8 mouse cellular contexts compared by ENCODE assay signal in the genomic region with DNA sequence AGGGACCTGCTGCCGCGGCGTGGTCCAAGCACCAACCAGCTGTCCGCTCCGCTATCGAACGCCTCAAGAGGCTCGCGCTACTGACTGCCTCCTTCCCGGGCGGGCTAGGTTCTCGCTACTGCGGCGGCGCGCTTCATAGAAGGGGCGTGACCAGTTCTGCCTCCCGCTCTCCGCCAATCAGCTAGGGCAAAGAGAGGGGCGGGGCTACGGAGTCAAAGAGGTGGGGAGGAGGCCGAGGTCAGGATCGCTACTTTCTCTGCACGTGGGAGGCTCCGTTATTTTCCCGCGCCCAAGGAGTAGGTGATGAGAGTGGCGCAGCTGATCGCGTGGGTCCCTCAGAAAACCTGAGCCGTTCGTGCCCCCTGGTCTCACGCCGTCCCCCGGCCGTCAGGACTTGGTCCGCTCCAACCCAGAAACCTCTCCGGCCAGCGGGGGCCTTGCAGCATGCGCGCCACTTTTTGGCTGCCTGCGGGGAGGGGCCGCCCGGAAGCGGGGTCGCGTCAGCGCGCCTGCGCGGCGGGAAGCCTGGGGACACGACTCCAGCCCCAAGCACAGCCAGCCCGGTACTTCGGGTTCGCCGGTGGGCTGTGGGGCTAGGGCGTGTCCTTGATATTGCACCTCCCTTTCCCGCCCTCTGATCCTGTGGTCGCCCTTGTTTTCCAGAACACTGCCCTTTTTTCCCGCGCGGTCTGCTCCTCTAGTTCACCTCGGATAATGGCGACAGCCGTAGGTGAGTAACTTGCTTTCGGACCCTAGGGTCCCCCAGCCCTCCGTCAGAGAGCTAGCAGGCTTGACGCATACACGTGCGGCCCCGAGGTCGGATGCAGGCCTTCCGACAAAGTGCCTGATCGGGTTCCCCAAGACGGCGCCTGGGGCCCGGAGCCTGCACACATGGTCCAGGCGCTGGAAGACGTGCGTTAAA. TPM values are rescaled to one million over a fixed set of nuclear protein-coding genes. Genes with fewer than 3 reads are reported as not detected.
DNase-seq lines count a peak whose midpoint lies in the region; ATAC-seq and TF ChIP-seq lines count a peak whose summit lies in the region.

Paics (plus strand) TSS at position 202 of the 922 bp plus-strand sequence.
Ppat (minus strand) TSS at position 473 of the 922 bp plus-strand sequence.

- H3K4me3 ChIP-seq in ES-Bruce4 (ENCODE audit: low read depth, low read length) = peak within 1 kb of the TSS; percentile 86
- H3K4me3 ChIP-seq in forebrain, embryonic 13.5 days = peak within 1 kb of the TSS; percentile 75
- peak within 1 kb of the TSS; percentile 81 for H3K4me3 ChIP-seq in neural tube, embryonic 15.5 days (replicated peaks)

- TF ChIP-seq EP300 in ES-Bruce4 (IDR thresholded peaks at IDR 0.05; ENCODE audit: insufficient read depth, low read depth, low read length) = peak; percentile 76; the same call in 1 of the 2 replicates

- no peaks in the 10 kb centered on the region for H3K4me1 ChIP-seq in ES-Bruce4 (ENCODE audit: control insufficient read depth, insufficient read depth, low read length)
- H3K4me1 ChIP-seq in forebrain, embryonic 13.5 days = peaks cover 43% of the 10 kb centered on the region
- H3K4me1 ChIP-seq in neural tube, embryonic 15.5 days = peaks cover 38% of the 10 kb centered on the region

- peaks cover 36% of the 10 kb centered on the region for H3K36me3 ChIP-seq in ES-Bruce4 (ENCODE audit: control insufficient read depth, insufficient read depth, low read length, poor library complexity, severe bottlenecking)
- H3K36me3 ChIP-seq in forebrain, embryonic 13.5 days (ENCODE audit: poor library complexity, severe bottlenecking) = peaks cover 12% of the 10 kb centered on the region
- peaks cover under 1% of the 10 kb centered on the region; the same call in 1 of the 2 replicates for H3K36me3 ChIP-seq in neural tube, embryonic 15.5 days

- peak within 1 kb of the TSS; percentile 70 for H3K9ac ChIP-seq in ES-Bruce4 (ENCODE audit: low read depth, poor library complexity, severe bottlenecking)
- peak within 1 kb of the TSS; percentile 81 for H3K9ac ChIP-seq in forebrain, embryonic 13.5 days
- H3K9ac ChIP-seq in neural tube, embryonic 15.5 days (replicated peaks) = peak within 1 kb of the TSS; percentile 56

- H3K9me3 ChIP-seq in ES-Bruce4 (replicated peaks; ENCODE audit: control insufficient read depth, insufficient read depth, low read length, poor library complexity, severe bottlenecking) = no peaks in the 10 kb centered on the region
- no peaks in the 10 kb centered on the region for H3K9me3 ChIP-seq in forebrain, embryonic 13.5 days (replicated peaks)
- H3K9me3 ChIP-seq in neural tube, embryonic 15.5 days (replicated peaks) = no peaks in the 10 kb centered on the region

- TF ChIP-seq POLR2A in ES-Bruce4 (IDR thresholded peaks at IDR 0.05; ENCODE audit: insufficient read depth, low read length) = peak; percentile 96

- no peak for TF ChIP-seq CTCF in ES-Bruce4 (IDR thresholded peaks at IDR 0.05; ENCODE audit: low read depth, low read length)

- H3K4me2 ChIP-seq in forebrain, embryonic 13.5 days = peak within 1 kb of the TSS; percentile 94
- H3K4me2 ChIP-seq in neural tube, embryonic 15.5 days = peak within 1 kb of the TSS; percentile 89

- intact Hi-C loops in heart, postnatal 14 days (cut with DNase I) = loop anchor here (2.0 kb wide), 1 partner anchor 23 kb away; the partner anchor contains the start of gene Srp72

- ATAC-seq in cerebellum, adult (ENCODE audit: insufficient number of reproducible peaks, low FRiP score, low TSS enrichment) = peak; percentile 93
- ATAC-seq in forebrain, embryonic 13.5 days = peak; percentile 98
- ATAC-seq in neural tube, embryonic 15.5 days (ENCODE audit: low FRiP score) = peak; percentile 98

- peak within 1 kb of the TSS; percentile 63 for H3K27ac ChIP-seq in ES-Bruce4 (ENCODE audit: insufficient read depth, low read length)
- H3K27ac ChIP-seq in forebrain, embryonic 13.5 days = peak within 1 kb of the TSS; percentile 71
- peak within 1 kb of the TSS; percentile 91 for H3K27ac ChIP-seq in neural tube, embryonic 15.5 days (replicated peaks)

- peak; percentile 97 to 98 for DNase-seq in heart, postnatal 14 days
- peak; percentile 97 for DNase-seq in layer of hippocampus, adult 11-12 months (ENCODE audit: low spot score)
- peak; percentile 99 for DNase-seq in lung, adult 18-20 months
- DNase-seq in testis, postnatal 14 days (ENCODE audit: low spot score) = peak; percentile 99

- under 1% methylated on average over 81 of the region's 81 CpGs for WGBS in forebrain, embryonic 13.5 days
- under 1% methylated on average over 81 of the region's 81 CpGs for WGBS in neural tube, embryonic 15.5 days

- H3K27me3 ChIP-seq in ES-Bruce4 (ENCODE audit: control insufficient read depth, insufficient read depth, low read length, poor library complexity, severe bottlenecking) = no peaks in the 10 kb centered on the region
- no peaks in the 10 kb centered on the region for H3K27me3 ChIP-seq in forebrain, embryonic 13.5 days
- H3K27me3 ChIP-seq in neural tube, embryonic 15.5 days (replicated peaks) = no peaks in the 10 kb centered on the region

RNA-seq across cellular contexts. Expression of gene Paics, which starts in this region (rescaled TPM):
- 611 and 648 TPM in 2 replicates for polyA plus RNA-seq in ES-Bruce4 (2011; ENCODE audit: insufficient read depth, insufficient read length, low read depth, missing spikeins)
- 312 and 332 TPM in 2 replicates for polyA plus RNA-seq in forebrain, embryonic 13.5 days (2015; fragmentation: Nextera tagmentation; extraction: Ambion mirVana)
- 100 to 1,000 TPM; 142 to 144 TPM for total RNA-seq in heart, postnatal 14 days (2021)
- polyA plus RNA-seq in neural tube, embryonic 15.5 days (2015; fragmentation: Nextera tagmentation; extraction: Ambion mirVana) = 165 and 201 TPM in 2 replicates

RNA-seq across cellular contexts. Expression of gene Ppat, which starts in this region (rescaled TPM):
- polyA plus RNA-seq in ES-Bruce4 (2011; ENCODE audit: insufficient read depth, insufficient read length, low read depth, missing spikeins) = 89.3 and 90.8 TPM in 2 replicates
- polyA plus RNA-seq in forebrain, embryonic 13.5 days (2015; fragmentation: Nextera tagmentation; extraction: Ambion mirVana) = 19.2 and 25.5 TPM in 2 replicates
- total RNA-seq in heart, postnatal 14 days (2021) = 10 to 100 TPM; 12.6 to 13.5 TPM
- 10.6 and 17.9 TPM in 2 replicates for polyA plus RNA-seq in neural tube, embryonic 15.5 days (2015; fragmentation: Nextera tagmentation; extraction: Ambion mirVana)

Comparison
In these comparisons a context has a peak if more than half of its experiments do, and no peak if none do; other contexts are left out.
1. Peak in every context shown above with its lines: DNase-seq, ATAC-seq, H3K4me3 ChIP-seq and H3K27ac ChIP-seq.